Mouse (Mus musculus): ENCODE measurements around the gene Gtf3c1. TPM values are rescaled to one million over a fixed set of nuclear protein-coding genes. Genes with fewer than 3 reads are reported as not detected.

Gtf3c1 gene
- total and polyA plus RNA-seq, 2 experiments, result 14.9 to 24.4 TPM

DNA sequence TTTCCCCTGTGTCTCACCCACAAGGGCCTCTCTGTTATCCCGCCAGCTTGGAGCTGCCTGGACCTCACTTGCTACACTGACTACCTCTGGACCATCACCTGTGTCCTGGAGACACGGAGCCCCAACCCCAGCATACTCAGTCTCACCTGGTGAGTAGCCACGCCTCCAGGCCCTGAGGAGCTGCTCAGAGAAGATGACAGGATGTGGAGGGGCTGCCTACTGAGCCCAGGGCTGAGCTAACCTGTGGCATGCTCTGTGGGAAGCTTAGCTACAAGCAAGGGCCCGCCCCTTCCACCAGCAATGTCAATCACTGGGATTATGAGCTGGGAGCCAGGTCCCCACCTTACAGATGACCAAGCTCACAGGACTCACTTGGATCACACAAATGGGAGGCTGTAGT, 82.4 kb downstream of the Gtf3c1 start:
- Histone ChIP-seq H3K9ac (ENCODE audit: low read depth, low read length) (no peak overlapping the region), H3K27me3 (ENCODE audit: control insufficient read depth, insufficient read depth, low read length) (no peaks in the 10 kb centered on the region), H3K36me3 (ENCODE audit: control insufficient read depth, insufficient read depth, low read length) (no peaks in the 10 kb centered on the region), H3K4me3 (ENCODE audit: insufficient read depth, low read depth, low read length) (no peak overlapping the region), H3K27ac (replicated peaks; ENCODE audit: insufficient read depth, low read depth, low read length) (no peak overlapping the region), H3K4me1 (ENCODE audit: control insufficient read depth, insufficient read depth, low read length) (no peaks in the 10 kb centered on the region), H3K79me2 (ENCODE audit: control insufficient read depth, insufficient read depth, low read length) (no peaks in the 10 kb centered on the region)
- WGBS, result 72% methylated on average over 4 of the region's 4 CpGs
- DNase-seq (ENCODE audit: extremely low read depth, low read depth, low spot score), result no peak
- TF ChIP-seq CTCF (IDR thresholded peaks at IDR 0.05; ENCODE audit: low read depth, low read length), result no peak
- TF ChIP-seq POLR2A (IDR thresholded peaks at IDR 0.05; ENCODE audit: extremely low read depth, insufficient read depth, low read length), result no peak

GRCm38 (mm10) chr7:125622741-125623685, 84.6 kb downstream of the Gtf3c1 start:
- Histone ChIP-seq H3K36me3 (ENCODE audit: control insufficient read depth, insufficient read depth, low read length) (no peaks in the 10 kb centered on the region), H3K4me3 (ENCODE audit: insufficient read depth, low read depth, low read length) (no peak overlapping the region), H3K9ac (ENCODE audit: low read depth, low read length) (no peak overlapping the region), H3K79me2 (ENCODE audit: control insufficient read depth, insufficient read depth, low read length) (no peaks in the 10 kb centered on the region), H3K27ac (replicated peaks; ENCODE audit: insufficient read depth, low read depth, low read length) (peak overlapping the region; percentile 15; the same call in 1 of the 2 replicates), H3K4me1 (ENCODE audit: control insufficient read depth, insufficient read depth, low read length) (no peaks in the 10 kb centered on the region), H3K27me3 (ENCODE audit: control insufficient read depth, insufficient read depth, low read length) (no peaks in the 10 kb centered on the region)
- peak; percentile 36 for DNase-seq (ENCODE audit: extremely low read depth, low read depth, low spot score)
- TF ChIP-seq POLR2A (IDR thresholded peaks at IDR 0.05; ENCODE audit: extremely low read depth, insufficient read depth, low read length) (no peak), CTCF (IDR thresholded peaks at IDR 0.05; ENCODE audit: low read depth, low read length) (no peak)
- WGBS, result 63% methylated on average over 7 of the region's 7 CpGs

DNA sequence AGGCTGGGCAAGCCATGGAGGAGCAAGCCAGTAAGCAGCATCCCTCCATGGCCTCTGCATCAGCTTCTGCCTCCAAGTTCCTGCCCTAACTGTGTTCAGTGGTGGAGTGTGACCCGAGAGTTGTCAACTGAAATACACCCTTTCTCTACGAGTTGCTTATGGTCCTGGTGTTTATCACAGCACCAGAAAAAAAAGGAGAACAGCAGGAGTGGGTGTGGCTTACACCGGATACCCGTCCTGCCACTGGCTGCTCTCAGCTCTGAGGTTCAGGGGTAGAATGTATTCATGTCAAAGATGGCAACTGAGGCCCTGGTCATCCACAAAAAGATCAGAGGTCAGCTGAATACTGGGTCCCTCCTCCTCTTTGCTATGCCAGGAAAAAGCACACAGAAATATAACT, 87.5 kb downstream of the Gtf3c1 start:
- TF ChIP-seq POLR2A (IDR thresholded peaks at IDR 0.05; ENCODE audit: extremely low read depth, insufficient read depth, low read length), result no peak
- no peak for TF ChIP-seq CTCF (IDR thresholded peaks at IDR 0.05; ENCODE audit: low read depth, low read length)
- Histone ChIP-seq H3K4me3 (ENCODE audit: insufficient read depth, low read depth, low read length) (no peak overlapping the region), H3K4me1 (ENCODE audit: control insufficient read depth, insufficient read depth, low read length) (no peaks in the 10 kb centered on the region), H3K27ac (replicated peaks; ENCODE audit: insufficient read depth, low read depth, low read length) (no peak overlapping the region), H3K9ac (ENCODE audit: low read depth, low read length) (no peak overlapping the region), H3K36me3 (ENCODE audit: control insufficient read depth, insufficient read depth, low read length) (no peaks in the 10 kb centered on the region), H3K27me3 (ENCODE audit: control insufficient read depth, insufficient read depth, low read length) (no peaks in the 10 kb centered on the region), H3K79me2 (ENCODE audit: control insufficient read depth, insufficient read depth, low read length) (no peaks in the 10 kb centered on the region)
- no peak for DNase-seq (ENCODE audit: extremely low read depth, low read depth, low spot score)
- WGBS, result 80% methylated on average over 4 of the region's 4 CpGs

DNA sequence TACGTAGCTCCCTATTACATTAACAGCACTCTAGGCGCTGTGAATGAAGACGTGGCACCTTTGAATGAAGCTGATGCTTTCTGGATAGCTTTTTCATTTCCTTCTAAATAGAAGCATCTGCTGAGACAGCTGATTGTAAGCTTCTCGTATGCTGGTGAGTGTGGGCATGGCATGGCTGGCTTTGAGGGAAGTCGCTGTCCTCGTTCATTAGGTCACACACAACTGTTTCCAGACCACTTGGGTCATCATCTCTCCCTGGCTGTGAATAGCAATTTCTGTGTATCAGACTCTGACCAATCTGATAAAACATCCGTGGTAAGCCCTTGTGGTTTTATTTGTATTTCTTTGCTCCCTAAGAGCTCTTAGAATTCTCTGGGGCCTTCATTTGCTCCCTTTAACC, 89.6 kb downstream of the Gtf3c1 start:
- no peak overlapping the region for H3K9ac ChIP-seq (ENCODE audit: low read depth, low read length)
- H3K4me1 ChIP-seq (ENCODE audit: control insufficient read depth, insufficient read depth, low read length), result no peaks in the 10 kb centered on the region
- TF ChIP-seq CTCF (IDR thresholded peaks at IDR 0.05; ENCODE audit: low read depth, low read length), result no peak
- 64% methylated on average over 7 of the region's 7 CpGs for WGBS
- H3K27me3 ChIP-seq (ENCODE audit: control insufficient read depth, insufficient read depth, low read length), result no peaks in the 10 kb centered on the region
- no peak overlapping the region for H3K27ac ChIP-seq (replicated peaks; ENCODE audit: insufficient read depth, low read depth, low read length)
- H3K36me3 ChIP-seq (ENCODE audit: control insufficient read depth, insufficient read depth, low read length), result no peaks in the 10 kb centered on the region
- no peak overlapping the region for H3K4me3 ChIP-seq (ENCODE audit: insufficient read depth, low read depth, low read length)
- DNase-seq (ENCODE audit: extremely low read depth, low read depth, low spot score), result peak; percentile 19
- H3K79me2 ChIP-seq (ENCODE audit: control insufficient read depth, insufficient read depth, low read length), result no peaks in the 10 kb centered on the region

- Histone ChIP-seq H3K27ac (replicated peaks; ENCODE audit: insufficient read depth, low read depth, low read length) (no peak overlapping the region), H3K27me3 (ENCODE audit: control insufficient read depth, insufficient read depth, low read length) (no peaks in the 10 kb centered on the region), H3K36me3 (ENCODE audit: control insufficient read depth, insufficient read depth, low read length) (no peaks in the 10 kb centered on the region), H3K4me1 (ENCODE audit: control insufficient read depth, insufficient read depth, low read length) (no peaks in the 10 kb centered on the region), H3K9ac (ENCODE audit: low read depth, low read length) (no peak overlapping the region), H3K4me3 (ENCODE audit: insufficient read depth, low read depth, low read length) (no peak overlapping the region), H3K79me2 (ENCODE audit: control insufficient read depth, insufficient read depth, low read length) (no peaks in the 10 kb centered on the region)
- DNase-seq (ENCODE audit: extremely low read depth, low read depth, low spot score), result no peak
- WGBS, result 92% methylated on average over 7 of the region's 7 CpGs
- TF ChIP-seq CTCF (IDR thresholded peaks at IDR 0.05; ENCODE audit: low read depth, low read length), result no peak
- TF ChIP-seq POLR2A (IDR thresholded peaks at IDR 0.05; ENCODE audit: extremely low read depth, insufficient read depth, low read length), result no peak
Measured at GRCm38 (mm10) chr7:125615453-125615852, 92.1 kb downstream of the Gtf3c1 start.

DNA sequence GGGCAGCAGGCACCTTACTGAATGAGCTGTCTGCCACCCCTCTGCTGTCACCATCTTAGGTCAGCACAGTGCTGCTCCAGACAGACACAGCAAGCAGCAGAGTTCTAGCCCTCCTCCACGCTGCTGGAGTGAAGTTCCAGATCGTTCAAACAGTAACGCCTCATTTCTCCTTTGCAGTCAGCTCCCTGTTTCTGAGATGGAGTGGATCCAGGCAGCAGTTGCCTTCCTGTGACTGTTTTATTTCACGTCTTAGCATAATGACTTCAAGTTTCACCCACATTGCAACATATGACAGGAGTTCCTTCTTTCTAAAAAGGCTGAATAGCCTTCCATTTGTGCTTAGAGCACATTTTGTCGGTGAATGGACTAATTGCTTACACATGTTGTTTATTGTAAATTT, 94.0 kb downstream of the Gtf3c1 start:
- H3K27ac ChIP-seq (replicated peaks; ENCODE audit: insufficient read depth, low read depth, low read length), result no peak overlapping the region
- 81% methylated on average over 5 of the region's 5 CpGs for WGBS
- H3K4me3 ChIP-seq (ENCODE audit: insufficient read depth, low read depth, low read length), result no peak overlapping the region

More for the DNA sequence above, 94.0 kb downstream of the Gtf3c1 start:
- H3K36me3 ChIP-seq (ENCODE audit: control insufficient read depth, insufficient read depth, low read length), result no peaks in the 10 kb centered on the region
- H3K79me2 ChIP-seq (ENCODE audit: control insufficient read depth, insufficient read depth, low read length), result no peaks in the 10 kb centered on the region
- TF ChIP-seq CTCF (IDR thresholded peaks at IDR 0.05; ENCODE audit: low read depth, low read length) (no peak), POLR2A (IDR thresholded peaks at IDR 0.05; ENCODE audit: extremely low read depth, insufficient read depth, low read length) (no peak)
- H3K27me3 ChIP-seq (ENCODE audit: control insufficient read depth, insufficient read depth, low read length), result no peaks in the 10 kb centered on the region
- DNase-seq (ENCODE audit: extremely low read depth, low read depth, low spot score), result peak; percentile 42
- H3K9ac ChIP-seq (ENCODE audit: low read depth, low read length), result no peak overlapping the region
- H3K4me1 ChIP-seq (ENCODE audit: control insufficient read depth, insufficient read depth, low read length), result no peaks in the 10 kb centered on the region
